Mouse (Mus musculus) cerebellum, postnatal 36 days (tissue): Measurements from ENCODE around the gene Lbhd2.
A peak's percentile ranks its signal among the peaks of the same experiment; 100 is the strongest.

ENCODE experiments used
- DNase-seq, 2 experiments: peaks; one replicate each; pipeline ENCODE4 v3.0.0; 2021 to 2022; ENCODE audit warnings: mixed read lengths in 2 of 2

Gene Lbhd2

DNA sequence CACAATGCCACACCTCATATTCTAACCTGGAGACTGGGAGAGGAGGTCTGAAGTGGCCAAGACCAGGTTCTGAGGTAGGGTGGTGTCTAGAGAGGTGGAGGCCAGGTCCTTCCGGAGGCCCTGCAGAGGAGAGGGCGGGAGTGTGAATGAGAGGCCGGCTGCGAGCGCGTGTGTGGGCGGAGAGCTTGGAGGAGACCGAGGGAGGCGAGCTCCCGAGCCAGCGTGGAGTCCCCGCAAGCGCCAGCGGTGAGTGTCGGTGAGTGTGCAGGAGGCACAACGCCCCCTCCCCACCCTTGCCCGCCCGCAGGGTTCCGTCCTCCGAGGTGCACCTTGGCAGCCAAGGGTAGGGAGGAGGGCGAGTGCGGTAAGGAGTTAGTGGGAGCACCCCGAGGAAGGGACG lies at the start of gene Lbhd2:
Gene Lbhd2 (plus strand): TSS at position 188 of the 400 bp plus-strand sequence.
- DNase-seq = no peak

DNA sequence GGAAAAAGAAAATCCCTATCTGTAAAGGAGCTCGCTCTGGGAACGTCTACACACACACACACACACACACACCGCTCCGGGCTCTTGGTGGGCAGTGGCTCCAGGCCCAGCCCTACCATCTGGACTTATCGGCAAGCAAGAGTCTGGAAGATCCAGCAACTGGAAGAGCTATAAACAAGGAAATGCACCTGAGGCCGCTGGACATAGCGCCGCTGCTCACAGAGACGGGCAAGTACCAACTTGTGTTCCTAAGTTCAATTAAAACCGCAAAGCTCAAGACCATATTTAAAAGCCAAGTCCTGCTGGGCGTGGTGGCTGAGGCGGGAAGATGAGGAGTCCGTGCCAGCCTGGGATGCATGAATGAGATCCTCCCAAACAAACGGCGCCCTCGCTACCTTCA lies 45.9 kb upstream of the Lbhd2 start:
- DNase-seq = peak; percentile 70 to 71

DNA sequence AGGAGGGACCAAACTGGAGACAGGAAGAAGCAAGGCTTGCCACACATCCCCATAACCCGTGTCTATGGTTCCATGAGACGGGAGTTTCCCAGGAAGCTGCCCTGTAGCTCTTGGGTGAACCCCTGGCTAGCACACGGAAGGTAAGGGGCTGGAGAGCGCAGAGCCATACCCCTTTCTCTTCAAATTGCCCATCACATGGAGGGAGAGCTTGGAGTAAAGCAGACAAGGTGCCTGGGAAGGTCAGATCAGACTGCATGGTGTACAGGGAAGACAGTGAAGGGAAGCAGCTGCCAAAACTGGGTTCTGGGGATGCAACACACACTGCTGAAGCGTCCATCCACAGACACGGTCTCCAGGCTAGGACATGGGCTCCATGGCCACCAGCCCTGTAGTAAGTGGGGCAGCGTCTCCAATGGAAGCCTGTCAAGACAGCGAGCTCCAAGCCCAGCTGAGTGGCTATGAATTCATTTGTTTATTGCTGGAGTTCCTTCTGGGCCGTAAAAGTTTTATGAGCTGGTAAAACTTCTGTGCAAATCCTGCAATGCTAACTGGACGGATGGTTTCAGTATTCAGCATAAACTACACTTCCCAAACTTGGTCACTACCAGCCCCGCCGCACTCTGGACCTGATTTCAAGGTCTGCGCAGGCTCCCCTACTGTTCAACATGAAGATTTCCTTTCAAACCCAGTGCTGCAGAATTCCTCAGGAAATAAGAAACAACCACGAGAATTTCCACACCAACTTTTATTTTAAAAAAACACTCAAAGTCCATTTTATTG lies 45.1 kb upstream of the Lbhd2 start:
- DNase-seq = no peak

DNA sequence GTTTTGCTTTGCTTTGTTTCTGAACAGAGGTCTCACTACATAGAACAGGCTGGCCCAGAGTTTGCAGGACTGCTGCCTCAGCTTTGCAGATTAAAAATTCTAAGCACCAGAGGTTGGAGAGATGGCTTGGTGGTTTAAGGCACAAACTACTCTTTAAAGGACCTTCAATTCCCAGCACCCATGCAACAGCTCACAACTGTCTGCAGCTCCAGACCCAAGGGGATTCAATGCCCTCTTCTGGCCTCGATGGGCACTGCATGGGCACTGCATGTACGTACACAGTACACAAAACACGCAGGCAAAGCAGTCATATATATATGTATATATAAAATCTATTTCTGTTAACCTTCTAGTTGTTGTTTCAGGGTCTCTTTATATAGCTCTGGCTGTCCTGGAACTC lies 42.4 kb upstream of the Lbhd2 start:
- no peak for DNase-seq

DNA sequence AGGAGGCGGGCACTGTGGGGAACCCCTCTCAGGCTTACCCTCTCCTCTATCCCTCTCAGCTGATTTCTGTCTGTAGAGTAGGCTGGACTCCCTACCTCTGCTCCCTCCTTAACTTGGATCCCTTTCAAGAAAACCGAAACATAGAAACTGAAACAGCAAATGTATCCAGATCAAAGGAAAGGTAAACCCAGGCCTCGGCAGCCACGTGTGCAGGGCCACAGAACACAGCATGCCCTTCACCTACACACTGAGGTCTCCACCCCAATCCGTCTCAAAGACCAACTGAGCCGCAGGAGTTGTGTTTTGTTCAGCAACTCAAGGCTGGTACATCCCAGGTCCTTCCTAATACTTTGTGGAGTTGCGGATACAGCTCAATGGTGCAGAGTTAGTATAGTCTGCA lies 39.5 kb upstream of the Lbhd2 start:
- DNase-seq = no peak

DNA sequence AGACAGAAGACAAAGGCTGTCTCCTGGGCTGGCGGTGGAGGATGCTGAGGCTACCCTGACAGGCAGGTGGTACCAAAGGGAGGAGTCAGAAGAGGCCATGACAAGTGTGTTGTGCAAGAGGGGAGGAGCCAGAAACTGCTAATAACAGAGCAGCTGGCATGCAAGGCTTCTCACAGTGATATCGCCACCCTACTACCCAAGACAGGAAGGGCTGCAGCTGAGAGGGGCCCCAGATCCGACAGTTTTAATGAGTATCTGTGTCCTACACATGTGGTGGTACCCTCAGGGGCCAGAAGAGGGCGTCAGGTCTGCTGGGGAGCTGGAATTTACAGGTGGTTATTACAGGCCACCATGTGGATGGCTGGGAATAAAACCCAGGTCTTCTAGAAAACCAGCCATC lies 36.4 kb upstream of the Lbhd2 start:
- DNase-seq = no peak

DNA sequence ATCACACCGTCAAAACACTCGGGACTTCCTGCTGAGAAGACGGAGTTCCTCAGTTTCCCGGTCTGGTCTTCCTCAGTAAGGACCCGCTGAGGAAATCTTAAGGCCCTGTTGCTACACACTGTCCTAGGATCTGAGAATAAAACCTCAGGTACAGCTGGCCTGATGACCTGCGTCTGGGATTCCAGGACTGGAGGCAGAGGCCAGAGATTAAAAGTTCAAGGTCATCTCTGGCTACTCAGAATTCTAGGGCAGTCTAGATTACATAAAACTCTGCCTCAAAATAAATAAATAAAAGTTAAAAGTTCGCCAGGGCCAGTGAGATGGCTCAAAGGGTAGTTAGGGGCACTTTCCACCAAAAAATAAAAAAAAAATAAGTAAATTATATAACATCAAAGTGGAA lies 34.7 kb upstream of the Lbhd2 start:
- no peak for DNase-seq

DNA sequence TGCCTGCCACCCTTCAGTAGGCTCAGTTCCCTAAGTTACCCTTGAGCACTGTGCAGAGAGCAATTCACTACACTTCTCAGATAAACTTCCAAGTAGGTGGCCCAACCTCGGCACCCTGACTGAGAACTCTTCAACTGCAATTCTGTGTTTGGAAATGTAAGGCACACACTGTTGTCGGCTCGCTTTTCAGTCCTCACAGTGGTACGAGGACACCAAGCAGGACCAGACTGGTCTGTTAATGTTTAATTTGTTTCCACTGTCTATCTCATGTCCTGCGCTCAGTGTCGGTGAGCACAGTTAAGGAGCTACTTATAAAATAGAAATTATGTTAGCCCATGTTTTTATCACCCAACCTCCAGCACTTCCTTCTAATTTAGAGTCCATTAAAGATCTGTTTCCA lies 33.2 kb upstream of the Lbhd2 start:
- DNase-seq = no peak

DNA sequence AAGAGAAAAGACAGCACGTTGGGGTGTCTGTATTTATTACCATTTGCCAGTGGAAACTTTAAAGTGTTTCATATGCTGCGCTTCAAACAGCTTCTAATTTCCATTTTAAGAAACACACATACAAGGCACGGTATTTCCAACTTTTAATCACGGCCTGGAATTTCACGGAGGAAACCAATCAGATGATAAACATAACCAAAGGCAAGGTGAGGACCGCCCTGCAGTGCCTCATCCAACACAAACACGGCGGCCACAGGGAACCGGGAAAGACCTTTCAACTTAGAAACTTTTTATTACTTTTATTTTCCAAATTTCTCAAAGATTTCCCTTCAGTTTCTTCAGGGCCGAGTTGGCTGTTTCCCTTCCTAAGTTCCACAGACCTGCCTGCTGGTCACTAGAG lies 31.9 kb upstream of the Lbhd2 start:
- DNase-seq = no peak

DNA sequence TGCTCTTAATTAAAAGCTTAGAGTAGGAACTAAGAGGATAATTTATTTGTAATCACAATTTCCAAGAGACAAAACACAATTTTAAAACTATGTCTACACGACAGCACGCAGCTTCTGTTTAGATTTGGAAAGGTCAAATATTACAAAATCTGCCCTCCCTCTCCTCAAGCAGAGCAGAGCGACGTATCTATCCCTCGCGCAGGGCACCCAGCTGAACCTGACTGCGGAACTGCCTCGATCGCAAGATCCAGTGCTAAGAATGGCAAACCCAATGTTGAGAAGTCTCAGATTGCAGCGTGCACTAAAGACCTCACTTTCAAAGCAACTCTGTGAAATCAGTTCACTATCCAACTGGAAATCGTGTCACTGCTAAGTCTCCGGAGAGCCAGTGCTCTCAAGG lies 31.1 kb upstream of the Lbhd2 start:
- no peak for DNase-seq

DNA sequence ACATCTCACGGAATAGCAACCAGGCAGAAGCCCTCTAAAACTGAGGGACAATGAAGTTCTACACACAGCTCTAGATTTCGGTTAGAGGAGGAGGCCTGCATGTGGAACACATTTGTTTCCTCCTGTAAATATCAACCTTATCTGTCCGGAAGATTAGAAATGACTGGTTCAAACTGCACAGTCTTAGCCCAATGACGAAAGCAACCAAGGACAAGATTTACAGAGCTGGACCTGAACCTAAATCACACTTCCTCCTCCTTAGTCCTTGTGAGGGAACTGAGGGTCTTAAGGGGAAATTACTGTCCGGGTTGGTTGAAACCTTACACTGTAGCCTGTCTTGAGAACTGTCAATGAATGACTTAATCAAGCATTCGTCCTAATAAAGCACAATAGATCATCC lies 30.6 kb upstream of the Lbhd2 start:
- no peak for DNase-seq

DNA sequence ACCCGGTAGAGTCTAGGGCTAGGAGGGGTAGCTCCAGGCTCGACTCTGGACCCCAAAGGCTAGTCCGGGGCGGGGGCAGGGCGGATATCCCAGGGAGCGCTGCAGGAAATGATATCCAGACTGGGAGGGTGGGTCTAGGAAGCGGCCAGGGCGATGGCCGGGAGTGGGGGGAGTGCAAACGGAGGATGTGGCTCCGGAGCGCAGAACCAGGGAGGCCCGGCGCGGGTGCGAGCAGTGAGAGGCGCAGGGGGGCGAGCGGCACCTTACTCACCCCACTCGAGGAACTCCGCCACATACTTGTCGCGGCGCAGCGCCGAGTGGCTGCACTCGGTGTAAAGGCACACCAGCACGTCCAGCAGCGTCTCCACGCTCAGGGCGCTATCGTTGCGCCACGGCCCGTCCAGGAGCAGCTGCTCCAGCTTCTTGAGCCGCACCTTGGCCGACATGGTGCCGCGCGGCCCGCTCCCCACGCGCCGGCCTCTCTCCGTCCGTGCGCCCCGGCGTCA lies 29.7 kb upstream of the Lbhd2 start:
- DNase-seq = no peak

DNA sequence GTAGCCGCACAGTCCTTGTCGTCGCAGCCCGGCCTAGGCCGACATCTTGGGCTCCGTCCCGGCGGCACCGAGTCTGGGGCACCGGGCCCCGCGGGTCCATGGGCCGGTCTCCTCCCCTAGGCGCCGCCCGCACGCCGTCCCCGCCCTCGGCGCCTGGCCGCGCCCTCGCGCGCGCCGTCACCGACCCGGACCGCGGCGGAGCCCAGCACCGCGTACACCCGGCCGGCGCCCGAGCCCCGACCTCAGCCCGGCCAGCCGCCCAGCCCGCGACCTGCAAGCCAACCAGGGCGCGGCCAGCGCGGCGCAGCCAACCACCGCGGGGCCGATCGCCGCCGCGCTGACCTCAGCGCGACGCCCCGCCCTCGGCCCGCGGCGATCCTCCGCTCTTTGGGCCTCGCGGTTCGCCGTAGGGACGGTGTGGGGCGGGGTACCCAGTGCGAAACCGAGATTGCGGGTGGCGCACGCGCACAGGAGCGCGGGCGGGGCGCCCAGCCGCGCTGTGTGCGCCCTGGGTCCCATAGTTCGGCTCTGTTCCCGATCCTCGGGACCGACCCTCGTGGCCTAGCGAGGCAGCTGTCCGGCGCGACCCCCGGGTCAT lies 29.1 kb upstream of the Lbhd2 start, which contains the start of gene Cdc42bpb:
Gene Cdc42bpb (minus strand): TSS at position 343 of the 598 bp plus-strand sequence.
- peak; percentile 97 to 98 for DNase-seq

DNA sequence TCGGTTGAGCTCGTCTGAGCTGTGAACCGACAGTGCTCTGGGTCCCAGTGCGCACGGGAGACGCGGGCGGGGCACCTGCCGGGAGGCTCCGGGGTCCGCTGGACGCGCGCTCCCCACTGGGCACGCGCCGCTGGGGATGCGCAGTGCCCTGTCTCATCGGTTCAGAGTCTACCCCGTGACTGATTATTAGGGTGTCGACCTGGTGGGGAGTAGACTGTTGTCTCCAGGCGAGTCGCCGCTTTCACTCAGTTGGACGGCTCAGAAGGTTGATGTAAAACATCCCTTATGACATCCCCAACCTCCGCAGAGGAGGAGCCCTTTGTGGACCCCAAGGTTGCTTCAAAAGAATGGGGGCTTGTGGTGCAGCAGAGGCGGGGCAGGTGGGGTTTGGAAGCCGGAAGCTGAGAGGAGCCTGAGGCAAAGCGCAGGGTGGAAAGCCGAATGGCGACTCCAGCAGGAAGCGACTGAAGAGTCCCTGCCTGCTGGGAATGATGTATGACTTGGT lies 28.6 kb upstream of the Lbhd2 start:
- DNase-seq = peak in 1 of 2 experiments; percentile 58

DNA sequence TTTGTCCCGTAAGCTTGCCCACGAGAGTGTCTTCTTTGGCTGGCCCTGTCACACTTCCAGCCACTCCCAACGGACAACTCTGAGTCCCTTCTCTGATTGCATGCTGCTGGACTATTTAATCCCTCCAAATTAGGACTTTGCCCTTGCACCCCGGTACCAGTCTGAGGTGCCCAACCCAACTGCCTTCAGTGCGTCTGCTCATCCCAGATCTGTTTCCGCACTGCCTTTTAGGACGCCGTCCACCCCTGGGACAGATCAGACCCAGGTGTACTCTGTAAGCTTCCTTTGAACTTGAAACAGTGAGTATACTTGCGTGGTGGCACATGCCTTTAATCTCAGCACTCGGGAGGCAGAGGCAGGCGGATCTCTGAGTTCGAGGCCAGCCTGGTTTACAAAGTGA lies 27.8 kb upstream of the Lbhd2 start:
- DNase-seq = no peak

DNA sequence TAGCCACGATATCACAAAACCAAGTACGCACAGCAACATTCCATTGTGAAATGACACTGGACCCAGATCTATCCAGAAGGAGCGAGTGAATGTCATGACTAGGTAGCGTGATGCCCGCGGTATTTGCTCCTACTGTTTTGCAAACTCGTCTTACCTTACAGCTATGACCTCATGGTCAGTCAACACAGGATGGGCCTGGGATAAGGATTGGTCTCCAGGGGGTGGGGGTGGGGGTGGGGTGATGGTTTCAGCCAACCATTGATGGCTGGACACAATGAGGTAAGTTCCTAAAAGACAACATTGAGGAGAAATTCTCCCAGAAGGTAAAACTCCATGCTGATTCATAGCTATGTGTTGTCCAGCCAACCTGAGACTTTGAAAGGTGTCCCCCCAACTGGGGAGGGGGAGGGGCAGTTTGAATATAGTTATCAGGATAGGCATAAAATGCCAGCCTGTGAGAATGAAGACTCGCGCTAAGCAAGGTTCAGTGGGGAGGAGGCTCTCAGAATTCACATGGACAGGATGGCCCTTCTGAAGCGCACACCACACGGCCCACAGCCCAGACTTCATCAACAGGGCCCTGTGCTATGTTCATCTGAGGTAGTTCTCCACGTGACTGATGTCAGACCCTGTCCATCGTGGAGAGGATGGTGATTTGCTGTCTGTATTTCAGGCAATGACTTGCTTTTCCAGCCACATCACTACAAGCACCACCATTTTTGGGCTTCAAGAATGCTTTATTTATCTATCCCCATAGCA lies 20.5 kb upstream of the Lbhd2 start:
- no peak for DNase-seq

DNA sequence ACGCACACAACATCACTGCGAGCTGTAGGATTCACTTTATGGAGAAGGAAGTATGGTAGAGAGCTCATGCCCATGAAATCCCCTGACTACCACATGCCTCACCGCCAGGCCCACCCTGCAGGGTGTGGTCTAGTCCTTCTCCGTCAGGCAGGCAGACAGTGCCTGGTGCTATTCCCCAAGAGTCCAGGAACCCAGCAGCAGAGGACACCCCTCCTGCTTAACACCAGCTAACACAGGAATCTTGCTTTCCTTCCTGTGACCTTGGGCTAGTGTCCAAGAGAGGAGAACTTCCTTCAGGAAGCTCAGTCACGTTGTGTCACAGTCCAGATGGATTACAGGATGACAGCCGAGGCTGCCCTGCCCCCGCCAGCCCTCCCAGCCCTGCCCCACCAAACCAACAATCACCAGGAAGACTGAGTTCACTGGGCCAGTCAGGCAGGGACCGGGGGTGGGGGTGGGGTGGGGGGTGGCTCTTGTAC lies 19.9 kb upstream of the Lbhd2 start:
- no peak for DNase-seq

DNA sequence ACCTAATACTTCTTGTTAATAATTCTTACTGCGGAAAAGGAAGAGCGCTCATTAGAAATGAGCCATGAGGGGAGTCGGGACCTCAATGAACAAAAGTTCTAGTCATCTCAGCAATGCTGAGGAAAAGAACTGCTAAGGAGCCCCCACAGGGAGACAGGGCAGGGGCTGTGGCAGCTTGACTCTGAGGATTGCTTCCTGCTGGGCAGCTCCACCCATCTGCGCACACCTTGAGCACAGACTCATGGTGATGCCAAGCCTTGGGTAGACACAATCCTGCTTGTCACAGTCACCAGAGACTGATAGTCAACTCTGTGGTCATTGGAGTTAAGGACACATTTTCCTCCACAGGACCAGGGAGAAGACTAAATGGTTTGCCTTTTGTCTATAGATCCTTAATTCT lies 19.5 kb upstream of the Lbhd2 start:
- no peak for DNase-seq

DNA sequence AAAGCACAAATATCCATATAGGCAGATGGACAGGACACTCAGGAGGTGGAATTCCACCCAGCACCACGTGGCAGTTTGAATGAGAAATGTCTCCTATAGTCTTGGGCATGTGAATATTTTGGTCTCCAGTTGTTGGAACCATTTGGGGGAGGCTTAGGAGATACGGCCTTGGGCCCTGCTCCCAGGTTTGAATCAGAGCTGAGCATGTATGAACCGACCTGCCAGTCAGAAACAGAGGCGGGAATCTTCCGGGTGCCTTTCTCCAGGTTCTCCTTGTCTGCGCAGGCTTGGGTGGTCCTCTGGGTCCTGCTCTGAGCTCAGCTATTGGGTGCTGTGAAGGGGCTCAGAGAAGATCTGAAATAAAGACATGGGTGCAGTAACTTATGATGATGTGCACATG lies 12.6 kb upstream of the Lbhd2 start:
- DNase-seq = no peak

DNA sequence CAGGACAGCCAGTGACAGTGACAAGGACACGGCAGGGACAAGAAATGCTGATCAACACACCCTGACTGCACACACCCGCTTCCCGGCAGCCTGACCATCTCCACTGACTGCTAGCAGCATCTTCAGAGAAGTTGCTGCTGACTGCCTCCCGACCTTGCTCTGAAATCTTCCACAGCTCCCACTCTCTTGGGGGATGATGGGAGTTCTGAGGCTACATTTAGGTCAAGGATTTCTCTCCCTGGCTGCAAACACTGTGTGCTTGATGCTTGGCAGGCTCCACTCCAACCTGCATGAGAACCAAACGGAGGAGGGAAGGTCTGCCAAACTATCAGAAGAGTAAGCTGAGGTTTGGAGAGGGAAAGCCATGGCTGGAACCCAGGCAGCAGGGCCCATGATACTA lies 9.6 kb upstream of the Lbhd2 start:
- no peak for DNase-seq

DNA sequence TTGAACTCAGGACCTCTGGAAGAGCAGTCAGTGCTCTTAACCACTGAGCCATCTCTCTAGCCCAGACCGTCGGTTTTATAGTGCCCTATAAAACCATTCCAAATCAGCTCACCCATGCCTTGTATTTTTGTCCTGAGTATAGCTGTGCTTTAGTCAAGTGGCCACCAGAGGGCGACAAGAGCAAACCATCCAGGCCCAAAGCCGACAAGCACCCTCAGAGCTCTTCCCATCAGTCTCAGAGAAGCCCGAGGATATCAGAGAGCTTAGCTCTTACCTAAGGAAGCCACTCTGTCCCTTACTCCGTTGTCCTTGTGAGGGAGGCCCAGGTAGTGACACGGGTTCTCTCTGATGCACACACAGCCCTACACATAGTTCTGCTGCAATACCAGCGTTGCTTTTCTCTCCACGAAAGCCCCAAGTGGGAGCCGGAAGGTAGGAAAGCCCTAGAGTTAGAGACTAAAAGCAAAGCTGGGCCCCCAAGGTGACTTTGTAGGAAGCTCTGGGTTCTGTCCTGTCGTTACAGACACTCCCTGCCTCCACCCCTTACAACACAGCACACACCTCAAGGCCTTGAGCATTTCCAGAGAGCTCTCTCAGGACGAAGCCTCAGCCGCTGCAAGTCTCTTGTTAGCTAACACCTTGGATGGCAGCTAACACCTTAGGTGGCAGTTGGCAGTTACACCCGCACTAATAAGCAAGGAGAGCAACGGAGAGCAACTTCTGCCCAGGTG lies 5.0 kb upstream of the Lbhd2 start:
- DNase-seq = peak; percentile 80 to 87

DNA sequence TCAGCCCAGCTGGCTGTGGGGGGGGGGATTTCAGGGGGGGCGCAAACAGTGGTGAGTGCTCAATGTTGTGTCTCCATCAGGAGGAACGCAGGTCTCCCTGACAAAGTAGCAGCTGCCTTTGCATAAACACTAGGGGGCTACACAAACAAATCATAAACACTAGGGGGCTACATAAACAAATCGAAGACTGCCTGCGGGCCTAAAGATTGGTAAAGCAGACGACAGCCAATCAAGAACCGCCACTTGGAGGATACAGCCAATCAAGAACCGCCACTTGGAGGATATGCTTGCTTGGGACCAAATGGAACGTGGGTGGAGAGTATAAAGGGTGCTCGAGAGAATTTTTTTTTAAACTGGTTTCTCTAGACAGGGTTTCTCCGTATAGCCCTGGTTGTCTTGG lies 1.7 kb upstream of the Lbhd2 start:
- no peak for DNase-seq

DNA sequence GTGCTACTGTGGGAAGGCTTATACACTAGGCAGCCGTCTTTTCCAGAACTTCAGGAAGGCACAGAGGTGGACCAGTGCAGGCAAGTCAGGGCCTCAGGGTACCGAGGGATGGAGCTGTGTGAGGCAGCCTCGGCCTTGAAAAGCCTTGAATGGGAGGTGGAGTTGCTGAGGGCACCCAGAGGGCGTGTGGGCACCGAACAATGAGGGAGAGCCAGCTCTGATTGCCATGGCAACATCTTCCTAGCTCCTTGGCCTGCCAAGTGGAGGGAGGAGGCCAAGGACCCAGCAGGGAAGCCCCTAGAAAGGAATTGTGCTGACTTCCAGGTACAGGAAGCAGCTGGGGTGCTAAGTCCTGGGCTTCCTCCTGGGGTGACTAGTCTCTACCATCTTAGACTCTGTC lies 3.0 kb downstream of the Lbhd2 start:
- peak; percentile 35 to 47 for DNase-seq
